Mouse (Mus musculus) neural tube, postnatal 0 days (tissue): Measurements from ENCODE around the gene Ctdnep1. TPM values are rescaled to one million over a fixed set of nuclear protein-coding genes. Genes with fewer than 3 reads are reported as not detected.

Experiments used
- microRNA counts: library from miRNA; unstranded; fragments of <30 nt; microRNA quantifications from one replicate; lab custom pipeline; 2015
- microRNA-seq: library from miRNA; unstranded; fragments of <30 nt; microRNA quantifications from one replicate; pipeline ENCODE4, GENCODE M21; 2016
- polyA plus RNA-seq: library from polyadenylated mRNA; unstranded; fragments of >200 nt; fragmentation: Nextera tagmentation; extraction: Ambion mirVana; gene quantifications from 2 replicates; pipeline ENCODE4 v1.2.1, GENCODE M21; 2015

The Ctdnep1 gene
- 32.8 and 41.1 TPM in 2 replicates for polyA plus RNA-seq

DNA sequence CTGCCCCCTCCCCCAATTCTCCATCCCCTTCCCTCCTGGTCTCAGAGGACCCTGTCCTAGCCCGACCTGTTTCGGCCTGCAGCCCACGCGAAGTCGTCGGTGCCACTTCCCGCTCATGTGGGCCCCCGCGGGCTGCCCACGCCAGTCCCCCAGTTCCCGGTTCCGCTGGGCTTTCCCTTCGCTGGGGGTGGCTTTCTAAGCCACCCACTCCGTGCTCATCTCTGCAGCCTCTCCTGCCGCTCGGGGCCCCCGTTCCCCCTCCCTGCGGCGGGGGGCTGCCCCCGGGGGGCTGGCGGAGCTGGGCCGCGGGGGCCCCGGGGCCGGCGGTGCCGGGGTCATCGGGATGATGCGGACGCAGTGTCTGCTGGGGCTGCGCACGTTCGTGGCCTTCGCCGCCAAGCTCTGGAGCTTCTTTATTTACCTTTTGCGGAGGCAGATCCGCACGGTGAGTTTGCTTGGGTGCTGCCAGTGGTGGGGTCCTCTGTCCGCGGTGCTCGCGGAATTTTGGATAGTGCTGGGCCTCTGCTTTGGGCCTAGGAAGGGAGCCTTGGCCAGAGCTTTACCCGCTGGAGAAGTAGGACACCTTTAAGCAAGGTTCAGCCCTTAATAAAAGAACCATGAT lies at the start of gene Ctdnep1:
Gene Ctdnep1 (plus strand): TSS at position 16 of the 622 bp plus-strand sequence.

DNA sequence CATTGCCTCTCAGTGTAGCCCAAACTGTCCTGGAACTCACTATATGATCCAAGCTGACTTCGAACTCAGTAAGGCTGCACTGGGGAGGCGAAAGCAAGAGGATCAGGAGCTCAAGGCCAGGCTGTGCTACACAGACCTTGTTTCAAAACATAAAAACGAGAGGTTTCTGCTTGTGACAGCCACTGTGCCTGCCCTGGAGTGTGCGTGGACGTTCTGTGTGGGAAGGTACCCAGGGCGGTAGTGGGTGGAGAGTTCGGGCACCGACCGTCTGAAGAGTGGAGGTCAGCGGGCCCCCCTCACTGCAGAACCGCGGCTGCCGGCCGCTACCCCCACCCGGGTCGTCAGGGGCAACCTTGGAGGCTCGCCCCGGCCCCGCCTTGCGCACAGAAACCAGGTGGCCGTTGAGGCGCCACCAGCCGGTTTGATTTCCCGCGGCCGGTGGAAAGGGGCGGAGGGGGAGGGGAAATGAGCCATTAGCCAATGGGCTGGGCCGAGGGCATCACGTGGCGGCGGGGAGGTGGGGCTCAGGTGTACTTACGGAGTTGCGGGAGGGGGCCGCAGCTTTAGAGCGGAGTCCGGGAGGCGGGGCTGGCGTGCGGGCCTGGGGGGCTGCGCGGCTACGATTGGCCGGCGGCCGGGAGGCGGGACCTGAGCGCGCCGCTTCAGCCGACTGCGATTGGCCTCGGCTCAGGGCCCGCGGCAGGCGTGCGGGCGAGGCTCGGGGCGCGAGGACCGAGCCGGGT lies 45.6 kb upstream of the Ctdnep1 start, which contains the start of gene Ybx2:
Gene Ybx2 (plus strand): TSS at position 660 of the 743 bp plus-strand sequence.

GRCm38 (mm10) chr11:69948066-69948762 lies 32.7 kb upstream of the Ctdnep1 start, which contains the start of gene Slc2a4:
Gene Slc2a4, minus strand, starts transcription at chr11:69948188.

DNA sequence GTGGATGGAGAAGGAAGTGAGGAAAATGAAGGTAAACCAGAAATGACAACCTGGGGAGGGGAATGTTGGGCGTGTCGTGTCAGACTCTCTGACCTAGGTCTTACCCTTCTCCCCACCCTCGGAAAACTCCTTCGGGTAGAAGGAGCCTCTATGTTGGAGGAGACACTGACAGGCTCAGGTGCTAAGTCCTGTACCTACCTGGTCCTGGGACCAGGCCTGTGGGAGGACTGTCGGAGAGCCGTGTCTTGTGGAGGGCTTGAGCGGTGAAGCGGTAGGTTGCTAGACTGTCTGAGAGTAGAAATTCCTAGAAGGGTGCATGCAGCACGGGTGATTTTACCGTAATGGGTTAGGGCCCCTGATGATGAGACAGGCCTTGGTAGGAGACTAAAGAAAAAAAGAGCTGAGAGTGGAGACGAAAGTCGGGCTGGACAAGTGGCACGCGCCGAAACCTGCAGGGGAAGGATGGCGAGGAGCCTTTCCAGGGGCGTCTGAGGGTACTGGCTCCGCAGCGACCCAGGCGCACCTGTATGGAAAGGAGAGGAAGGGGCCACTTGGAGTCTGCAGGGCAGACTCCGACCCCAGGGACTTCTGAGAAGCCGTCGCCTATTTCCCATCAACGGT lies 16.2 kb upstream of the Ctdnep1 start, which contains the start of gene Cldn7:
Gene Cldn7 (plus strand): TSS at position 130 of the 621 bp plus-strand sequence.

DNA sequence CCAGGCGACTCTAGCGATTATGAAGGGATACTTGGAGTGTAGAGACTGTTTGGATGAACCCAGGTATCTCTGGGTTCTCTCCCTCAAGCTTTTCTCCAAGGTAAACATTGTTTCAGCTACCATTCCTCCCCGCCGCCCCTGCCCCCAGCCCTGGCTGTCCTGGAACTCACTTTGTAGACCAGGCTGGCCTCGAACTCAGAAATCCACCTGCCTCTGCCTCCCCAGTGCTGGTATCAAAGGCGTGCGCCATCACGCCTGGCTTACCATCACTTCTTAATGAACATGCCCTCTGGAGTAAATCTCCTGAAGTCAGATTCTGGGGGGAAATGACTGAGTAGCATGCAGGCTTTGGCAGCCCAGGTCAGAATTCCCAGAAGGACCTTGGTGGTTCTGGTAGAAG lies 1.3 kb downstream of the Ctdnep1 start, which contains the start of gene Elp5:
Gene Elp5 (minus strand): TSS at position 293 of the 400 bp plus-strand sequence.

GRCm38 (mm10) chr11:69990850-69991691 lies 10.1 kb downstream of the Ctdnep1 start, which contains the start of gene Gabarap:
Gene Gabarap, plus strand, starts transcription at chr11:69991143.

DNA sequence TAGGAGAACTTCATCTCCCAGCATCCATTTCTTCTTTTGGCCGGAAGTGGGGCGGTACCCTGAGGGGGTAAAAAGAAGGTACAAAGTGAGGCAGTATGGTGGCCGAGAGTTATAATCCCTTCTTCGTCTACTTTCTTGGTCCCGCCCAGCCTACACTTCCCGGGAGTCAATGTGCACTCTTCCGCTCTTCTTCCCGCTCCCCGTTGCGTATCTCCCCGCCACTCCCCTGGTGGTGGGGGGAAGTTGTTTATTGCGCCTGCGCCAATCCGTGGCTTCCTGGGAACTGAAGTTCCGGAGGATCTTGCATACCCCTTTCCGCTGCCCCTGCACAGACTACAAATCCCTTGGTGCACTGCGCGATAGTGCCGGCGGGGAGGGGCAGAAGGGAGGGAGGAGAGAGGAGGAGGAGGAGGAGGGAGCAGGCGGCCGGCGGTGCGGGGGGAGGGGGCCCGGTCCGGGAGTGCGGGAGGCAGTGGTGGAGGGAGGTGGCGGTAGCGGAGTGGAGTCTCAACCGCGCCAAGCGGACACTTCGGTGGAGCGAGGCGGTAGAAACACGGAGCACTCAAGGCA lies 14.5 kb downstream of the Ctdnep1 start, which contains the start of gene Phf23:
Gene Phf23 (plus strand): TSS at position 387 of the 570 bp plus-strand sequence.

GRCm38 (mm10) chr11:70000396-70000898 lies 19.5 kb downstream of the Ctdnep1 start, which contains the start of gene Dvl2:
Gene Dvl2, plus strand, starts transcription at chr11:70000595.

GRCm38 (mm10) chr11:70014880-70015558 lies 34.1 kb downstream of the Ctdnep1 start, which contains the start of gene Acadvl:
Gene Acadvl, minus strand, starts transcription at chr11:70015411.

DNA sequence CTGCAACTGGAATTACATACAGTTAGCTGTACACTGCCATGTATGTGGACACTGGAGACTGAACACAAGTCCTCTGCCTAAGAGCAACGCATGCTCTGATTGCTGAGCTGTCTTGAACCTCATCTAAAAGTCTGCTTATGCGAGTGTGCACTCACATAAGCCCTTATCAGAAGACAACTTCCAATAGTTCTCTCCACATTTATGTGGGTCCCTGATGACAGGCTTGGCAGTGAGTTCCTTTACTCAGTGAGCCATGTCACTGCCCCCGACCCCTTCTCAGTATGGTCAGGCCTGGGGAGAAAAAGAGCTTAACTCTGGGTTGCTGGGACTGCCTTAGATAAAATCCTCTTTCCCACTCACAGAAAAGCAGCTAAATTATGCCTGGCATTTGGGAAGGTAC lies 35.7 kb downstream of the Ctdnep1 start, which contains the start of gene Dlg4:
Gene Dlg4 (plus strand): TSS at position 274 of the 400 bp plus-strand sequence.

MicroRNA genes within 50 kb of the gene (microRNA counts, 519-probe panel; counts per million panel counts)
- microRNA mmu-miR-324-3p (lab: Ali Mortazavi, UCI) (40.5 counts per million), microRNA mmu-miR-324-5p (lab: Ali Mortazavi, UCI) (4,244 counts per million, percentile 39 among the panel's probes with 10 or more counts)

Small RNAs within 50 kb of the gene (microRNA-seq; reads per million reads assigned to microRNA genes)
- gene Gm44349: not detected
- gene Mir324: 3,694 reads per million, percentile 89 among the genes with 10 or more reads in this experiment

Other genes starting within 250 kb of the Ctdnep1 start
- gene Polr2a, start 222.5 kb upstream of the Ctdnep1 start, polyA plus RNA-seq: 9.6 and 10.9 TPM in 2 replicates
- gene Slc35g3, start 219.2 kb upstream of the Ctdnep1 start, polyA plus RNA-seq: 0.09 and 0.15 TPM in 2 replicates
- gene Zbtb4, start 215.2 kb upstream of the Ctdnep1 start, polyA plus RNA-seq: 4.9 and 6.8 TPM in 2 replicates
- 1.3 and 1.5 TPM in 2 replicates for gene Chrnb1, start 185.2 kb upstream of the Ctdnep1 start, polyA plus RNA-seq
- 7.1 and 8.5 TPM in 2 replicates for gene Fgf11, start 179.3 kb upstream of the Ctdnep1 start, polyA plus RNA-seq
- gene Tmem102, start 175.5 kb upstream of the Ctdnep1 start, polyA plus RNA-seq: 1.2 and 1.6 TPM in 2 replicates
- gene Gm39566, start 165.9 kb upstream of the Ctdnep1 start, polyA plus RNA-seq: not detected in 2 replicates
- not detected in 2 replicates for gene Spem2, start 162.7 kb upstream of the Ctdnep1 start, polyA plus RNA-seq
- not detected in 2 replicates for gene Spem1, start 159.0 kb upstream of the Ctdnep1 start, polyA plus RNA-seq
- 25.7 and 29.7 TPM in 2 replicates for gene Nlgn2, start 143.4 kb upstream of the Ctdnep1 start, polyA plus RNA-seq
- 452 and 485 TPM in 2 replicates for gene Tmem256, start 142.6 kb upstream of the Ctdnep1 start, polyA plus RNA-seq
- gene Plscr3, start 134.8 kb upstream of the Ctdnep1 start, polyA plus RNA-seq: 32.3 and 33.8 TPM in 2 replicates
- 0.15 TPM in 1 of 2 replicates, not detected in the other for gene Tnk1, start 122.4 kb upstream of the Ctdnep1 start, polyA plus RNA-seq
- gene Tmem95, start 103.1 kb upstream of the Ctdnep1 start, polyA plus RNA-seq: not detected in 2 replicates
- gene Kctd11, start 99.8 kb upstream of the Ctdnep1 start, polyA plus RNA-seq: 2.1 and 2.2 TPM in 2 replicates
- 0.10 and 0.15 TPM in 2 replicates for gene Acap1, start 85.6 kb upstream of the Ctdnep1 start, polyA plus RNA-seq
- gene 2810408A11Rik, start 80.2 kb upstream of the Ctdnep1 start, polyA plus RNA-seq: 3.0 and 3.2 TPM in 2 replicates
- gene Neurl4, start 80.1 kb upstream of the Ctdnep1 start, polyA plus RNA-seq: 13.0 and 19.0 TPM in 2 replicates
- 48.2 and 58.8 TPM in 2 replicates for gene Gps2, start 67.3 kb upstream of the Ctdnep1 start, polyA plus RNA-seq
- gene Eif5a, start 59.2 kb upstream of the Ctdnep1 start, polyA plus RNA-seq: 1,029 and 1,041 TPM in 2 replicates
- gene Ybx2, start 45.4 kb upstream of the Ctdnep1 start, polyA plus RNA-seq: 3.5 and 5.2 TPM in 2 replicates
- gene Slc2a4, start 33.0 kb upstream of the Ctdnep1 start, polyA plus RNA-seq: 8.9 and 9.0 TPM in 2 replicates
- not detected in 2 replicates for gene Cldn7, start 16.4 kb upstream of the Ctdnep1 start, polyA plus RNA-seq
- gene Elp5, start 1.4 kb downstream of the Ctdnep1 start, polyA plus RNA-seq: 161 and 162 TPM in 2 replicates
- gene Gabarap, start 10.0 kb downstream of the Ctdnep1 start, polyA plus RNA-seq: 532 and 552 TPM in 2 replicates
- gene Phf23, start 14.6 kb downstream of the Ctdnep1 start, polyA plus RNA-seq: 41.5 and 47.4 TPM in 2 replicates
- gene Dvl2, start 19.4 kb downstream of the Ctdnep1 start, polyA plus RNA-seq: 16.9 and 19.7 TPM in 2 replicates
- gene Acadvl, start 34.3 kb downstream of the Ctdnep1 start, polyA plus RNA-seq: 67.1 and 67.9 TPM in 2 replicates
- gene Dlg4, start 35.8 kb downstream of the Ctdnep1 start, polyA plus RNA-seq: 23.8 and 24.9 TPM in 2 replicates
- gene Asgr1, start 72.9 kb downstream of the Ctdnep1 start, polyA plus RNA-seq: 4.8 and 7.3 TPM in 2 replicates
- gene Asgr2, start 111.5 kb downstream of the Ctdnep1 start, polyA plus RNA-seq: 0.28 TPM in 1 of 2 replicates, not detected in the other
- 0.69 and 0.70 TPM in 2 replicates for gene Mgl2, start 149.2 kb downstream of the Ctdnep1 start, polyA plus RNA-seq
- 0.71 and 2.0 TPM in 2 replicates for gene Clec10a, start 175.0 kb downstream of the Ctdnep1 start, polyA plus RNA-seq
- gene Slc16a11, start 231.6 kb downstream of the Ctdnep1 start, polyA plus RNA-seq: 19.5 and 20.3 TPM in 2 replicates
- gene Slc16a13, start 239.9 kb downstream of the Ctdnep1 start, polyA plus RNA-seq: 11.5 and 12.1 TPM in 2 replicates
- 2.9 and 3.3 TPM in 2 replicates for gene Bcl6b, start 248.6 kb downstream of the Ctdnep1 start, polyA plus RNA-seq